Mouse (Mus musculus) cortical plate, adult 2 months (tissue): Measurements from ENCODE around the gene Bbox1.

Experiments
- CTCF ChIP-seq: fragments of 200-500 bp; IDR thresholded peaks from 2 replicates; pipeline ENCODE4 v1.5.1; 2011; ENCODE audit warnings: mild to moderate bottlenecking, control low read depth, low read length; ENCODE audit not compliant: insufficient read depth; ENCODE audit errors: extremely low read depth
- POLR2A ChIP-seq: fragments of 200-500 bp; IDR thresholded peaks from 2 replicates; pipeline ENCODE4 v1.6.1; 2011; ENCODE audit warnings: mild to moderate bottlenecking, low read length, control low read depth; ENCODE audit not compliant: insufficient read depth; ENCODE audit errors: extremely low read depth

DNA sequence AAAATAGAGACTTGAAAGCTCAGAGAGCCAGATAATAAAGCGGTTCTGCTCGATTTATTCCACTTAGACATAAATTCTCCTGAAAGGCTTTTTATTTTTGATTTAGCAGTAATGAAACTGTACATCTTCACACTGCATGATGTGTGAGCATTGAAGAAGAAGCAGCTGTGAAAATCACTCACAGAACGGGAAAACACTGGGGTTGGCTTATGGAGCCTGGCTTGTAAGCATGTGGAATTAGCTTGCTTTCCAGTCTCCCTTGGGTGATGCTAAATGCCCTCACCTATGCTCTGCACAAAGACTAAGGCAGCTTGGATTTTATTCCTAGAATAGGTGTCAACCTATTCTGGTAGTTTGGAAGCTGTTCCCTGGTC, 98.7 kb downstream of the Bbox1 start:
- TF ChIP-seq CTCF (no peak), POLR2A (no peak)
